Mouse (Mus musculus): Measurements from ENCODE around the gene Mmp10. TPM values are rescaled to one million over a fixed set of nuclear protein-coding genes. Genes with fewer than 3 reads are reported as not detected.

Mmp10 gene
- polyA plus RNA-seq, 1 experiment, result 0.05 TPM

GRCm38 (mm10) chr9:7551943-7552342 lies 49.8 kb downstream of the Mmp10 start:
- H3K4me3 ChIP-seq, result no peak overlapping the region
- no peaks in the 10 kb centered on the region for H3K36me3 ChIP-seq (ENCODE audit: control insufficient read depth, insufficient read depth)
- H3K79me2 ChIP-seq (ENCODE audit: control insufficient read depth, insufficient read depth), result no peaks in the 10 kb centered on the region
- H3K27me3 ChIP-seq (ENCODE audit: control insufficient read depth, insufficient read depth, insufficient read length), result no peaks in the 10 kb centered on the region
- no peak overlapping the region for H3K4me2 ChIP-seq (ENCODE audit: low read depth)
- no peak for TF ChIP-seq TCF12 (IDR thresholded peaks at IDR 0.05; ENCODE audit: insufficient read depth, poor library complexity, severe bottlenecking)
- no peak for TF ChIP-seq MAX (IDR thresholded peaks at IDR 0.05; ENCODE audit: low read depth)
- no peak for TF ChIP-seq CEBPB (IDR thresholded peaks at IDR 0.05; ENCODE audit: insufficient read depth, poor library complexity, severe bottlenecking)
- TF ChIP-seq POLR2AphosphoS2 (IDR thresholded peaks at IDR 0.05; ENCODE audit: insufficient read length, low read depth), result no peak
- TF ChIP-seq MYOG (IDR thresholded peaks at IDR 0.05; ENCODE audit: control insufficient read depth in 1 of 3, insufficient read depth in 1 of 3, insufficient read length in 2 of 3, low read depth in 2 of 3), result no peak
- no peak for TF ChIP-seq TCF3 (IDR thresholded peaks at IDR 0.05; ENCODE audit: insufficient read length, low read depth)
- no peak for TF ChIP-seq POLR2A (IDR thresholded peaks at IDR 0.05; ENCODE audit: insufficient read length, low read depth)
- no peak for TF ChIP-seq E2F4 (IDR thresholded peaks at IDR 0.05; ENCODE audit: insufficient read depth)
- no peak for TF ChIP-seq USF1 (IDR thresholded peaks at IDR 0.05; ENCODE audit: low read depth)
- no peak for TF ChIP-seq REST (IDR thresholded peaks at IDR 0.05; ENCODE audit: insufficient read depth, insufficient read length)
- no peak for TF ChIP-seq SRF (IDR thresholded peaks at IDR 0.05; ENCODE audit: control insufficient read depth, insufficient read length, low read depth)
- no peak for TF ChIP-seq MYOD1 (IDR thresholded peaks at IDR 0.05; ENCODE audit: control insufficient read depth in 1 of 3, insufficient read length in 2 of 3, low read depth in 2 of 3)
- H3ac ChIP-seq (ENCODE audit: control insufficient read depth, insufficient read length), result no peak overlapping the region

DNA sequence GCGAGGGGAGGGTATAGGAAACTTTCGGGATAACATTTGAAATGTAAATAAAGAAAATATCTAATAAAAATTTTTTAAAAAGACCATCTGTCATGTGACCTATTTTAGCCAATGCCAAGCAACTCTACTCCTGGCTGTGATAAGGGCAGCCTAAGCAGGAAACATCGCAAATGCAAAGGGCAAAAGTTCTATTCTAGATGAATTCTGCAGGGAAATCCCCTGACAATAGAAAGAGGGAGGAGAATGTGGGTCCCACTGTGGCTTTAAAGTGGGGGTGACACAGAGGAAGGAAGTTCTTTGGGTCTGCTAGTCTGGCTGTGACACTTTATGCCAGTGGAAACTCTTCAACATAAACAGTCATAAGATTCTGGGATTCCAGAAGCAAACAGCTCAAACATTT lies 51.4 kb downstream of the Mmp10 start:
- TF ChIP-seq MAX (IDR thresholded peaks at IDR 0.05; ENCODE audit: low read depth) (no peak), E2F4 (IDR thresholded peaks at IDR 0.05; ENCODE audit: insufficient read depth) (no peak), POLR2A (IDR thresholded peaks at IDR 0.05; ENCODE audit: insufficient read length, low read depth) (no peak)
- Histone ChIP-seq H3K4me3 (no peak overlapping the region), H3K36me3 (ENCODE audit: control insufficient read depth, insufficient read depth) (no peaks in the 10 kb centered on the region), H3K4me2 (ENCODE audit: low read depth) (no peak overlapping the region), H3K27me3 (ENCODE audit: control insufficient read depth, insufficient read depth, insufficient read length) (no peaks in the 10 kb centered on the region), H3K79me2 (ENCODE audit: control insufficient read depth, insufficient read depth) (no peaks in the 10 kb centered on the region), H3ac (ENCODE audit: control insufficient read depth, insufficient read length) (no peak overlapping the region)

DNA sequence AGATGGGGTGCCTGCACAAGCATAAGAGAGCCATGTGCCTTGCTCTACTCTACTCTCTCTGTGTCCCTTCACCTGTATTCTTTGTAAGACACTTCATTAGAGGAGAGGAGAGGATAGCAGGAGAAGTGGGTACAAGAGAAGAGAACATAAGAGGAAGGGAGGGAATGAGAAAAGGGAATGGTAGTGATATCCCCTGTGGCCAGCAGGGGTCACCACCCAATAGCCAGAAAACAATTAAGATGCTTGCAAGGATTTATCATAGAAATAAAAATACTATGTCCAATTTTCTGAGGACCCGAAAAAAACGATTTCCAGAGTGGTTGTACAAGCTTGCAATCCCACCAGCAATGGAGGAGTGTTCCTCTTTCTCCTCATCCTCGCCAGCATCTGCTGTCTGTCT lies 52.2 kb downstream of the Mmp10 start:
- no peak overlapping the region for H3K4me2 ChIP-seq (ENCODE audit: low read depth)
- no peaks in the 10 kb centered on the region for H3K27me3 ChIP-seq (ENCODE audit: control insufficient read depth, insufficient read depth, insufficient read length)
- no peaks in the 10 kb centered on the region for H3K79me2 ChIP-seq (ENCODE audit: control insufficient read depth, insufficient read depth)
- no peaks in the 10 kb centered on the region for H3K36me3 ChIP-seq (ENCODE audit: control insufficient read depth, insufficient read depth)
- H3K4me3 ChIP-seq, result no peak overlapping the region
- no peak for TF ChIP-seq TCF12 (IDR thresholded peaks at IDR 0.05; ENCODE audit: insufficient read depth, poor library complexity, severe bottlenecking)
- no peak for TF ChIP-seq TCF3 (IDR thresholded peaks at IDR 0.05; ENCODE audit: insufficient read length, low read depth)
- TF ChIP-seq SRF (IDR thresholded peaks at IDR 0.05; ENCODE audit: control insufficient read depth, insufficient read length, low read depth), result no peak
- no peak for TF ChIP-seq MYOG (IDR thresholded peaks at IDR 0.05; ENCODE audit: control insufficient read depth in 1 of 3, insufficient read depth in 1 of 3, insufficient read length in 2 of 3, low read depth in 2 of 3)
- TF ChIP-seq USF1 (IDR thresholded peaks at IDR 0.05; ENCODE audit: low read depth), result no peak
- no peak for TF ChIP-seq MAX (IDR thresholded peaks at IDR 0.05; ENCODE audit: low read depth)
- no peak for TF ChIP-seq MYOD1 (IDR thresholded peaks at IDR 0.05; ENCODE audit: control insufficient read depth in 1 of 3, insufficient read length in 2 of 3, low read depth in 2 of 3)
- TF ChIP-seq POLR2A (IDR thresholded peaks at IDR 0.05; ENCODE audit: insufficient read length, low read depth), result no peak
- no peak for TF ChIP-seq CEBPB (IDR thresholded peaks at IDR 0.05; ENCODE audit: insufficient read depth, poor library complexity, severe bottlenecking)
- no peak for TF ChIP-seq REST (IDR thresholded peaks at IDR 0.05; ENCODE audit: insufficient read depth, insufficient read length)
- TF ChIP-seq E2F4 (IDR thresholded peaks at IDR 0.05; ENCODE audit: insufficient read depth), result no peak
- TF ChIP-seq POLR2AphosphoS2 (IDR thresholded peaks at IDR 0.05; ENCODE audit: insufficient read length, low read depth), result no peak
- H3ac ChIP-seq (ENCODE audit: control insufficient read depth, insufficient read length), result no peak overlapping the region

GRCm38 (mm10) chr9:7558221-7559017 lies 56.3 kb downstream of the Mmp10 start, which contains the start of gene Mmp8:
TSS of gene Mmp8 (plus strand) at chr9:7558456.
- Histone ChIP-seq H3ac (ENCODE audit: control insufficient read depth, insufficient read length) (no peak within 1 kb of the TSS), H3K27me3 (ENCODE audit: control insufficient read depth, insufficient read depth, insufficient read length) (no peaks in the 10 kb centered on the region), H3K79me2 (ENCODE audit: control insufficient read depth, insufficient read depth) (no peaks in the 10 kb centered on the region), H3K36me3 (ENCODE audit: control insufficient read depth, insufficient read depth) (no peaks in the 10 kb centered on the region), H3K4me3 (no peak within 1 kb of the TSS), H3K4me2 (ENCODE audit: low read depth) (no peak within 1 kb of the TSS)
- TF ChIP-seq CEBPB (IDR thresholded peaks at IDR 0.05; ENCODE audit: insufficient read depth, poor library complexity, severe bottlenecking) (no peak), MAX (IDR thresholded peaks at IDR 0.05; ENCODE audit: low read depth) (no peak), POLR2A (IDR thresholded peaks at IDR 0.05; ENCODE audit: insufficient read length, low read depth) (no peak), POLR2AphosphoS2 (IDR thresholded peaks at IDR 0.05; ENCODE audit: insufficient read length, low read depth) (no peak), REST (IDR thresholded peaks at IDR 0.05; ENCODE audit: insufficient read depth, insufficient read length) (no peak), MYOG (IDR thresholded peaks at IDR 0.05; ENCODE audit: control insufficient read depth in 1 of 3, insufficient read depth in 1 of 3, insufficient read length in 2 of 3, low read depth in 2 of 3) (no peak), TCF12 (IDR thresholded peaks at IDR 0.05; ENCODE audit: insufficient read depth, poor library complexity, severe bottlenecking) (no peak), USF1 (IDR thresholded peaks at IDR 0.05; ENCODE audit: low read depth) (no peak), SRF (IDR thresholded peaks at IDR 0.05; ENCODE audit: control insufficient read depth, insufficient read length, low read depth) (no peak)

Other genes with a start within 250 kb of the Mmp10 start
- 0.05 TPM for gene Mmp13, start 229.8 kb upstream of the Mmp10 start, polyA plus RNA-seq (2012; fragmentation: generic; extraction: Trizol)
- gene Mmp12, start 158.0 kb upstream of the Mmp10 start, polyA plus RNA-seq (2012; fragmentation: generic; extraction: Trizol), result not detected
- gene Mmp1b, start 114.3 kb upstream of the Mmp10 start, polyA plus RNA-seq (2012; fragmentation: generic; extraction: Trizol), result not detected
- 0.04 TPM for gene Mmp3, start 56.5 kb upstream of the Mmp10 start, polyA plus RNA-seq (2012; fragmentation: generic; extraction: Trizol)
- not detected for gene Mmp8, start 56.1 kb downstream of the Mmp10 start, polyA plus RNA-seq (2012; fragmentation: generic; extraction: Trizol)
- gene Mmp27, start 69.0 kb downstream of the Mmp10 start, polyA plus RNA-seq (2012; fragmentation: generic; extraction: Trizol), result not detected
- not detected for gene Mmp20, start 125.9 kb downstream of the Mmp10 start, polyA plus RNA-seq (2012; fragmentation: generic; extraction: Trizol)
- gene Mmp7, start 189.7 kb downstream of the Mmp10 start, polyA plus RNA-seq (2012; fragmentation: generic; extraction: Trizol), result not detected

Measured in myocyte (in vitro differentiated cells).